Mouse (Mus musculus) stomach, postnatal 0 days (tissue): Measurements from ENCODE around the gene Plk5. TPM values are rescaled to one million over a fixed set of nuclear protein-coding genes. Genes with fewer than 3 reads are reported as not detected.
A peak's percentile ranks its signal among the peaks of the same experiment; 100 is the strongest.

ENCODE experiments used
- ATAC-seq: fragments of 200-750 bp; cut with Nextera tagmentation; 2 replicates; pipeline ENCODE4 v1.8.0; 2017; ENCODE audit not compliant: low FRiP score, low TSS enrichment
- DNase-seq: peaks from one replicate; pipeline ENCODE4 v3.0.0-alpha.2; 2016; ENCODE audit warnings: low spot score
- H3K27ac ChIP-seq: fragments of 300-500 bp; sonication (generic); replicated peaks from 2 replicates; pipeline ENCODE4 v1.5.1; 2014; ENCODE audit warnings: mild to moderate bottlenecking, control low read depth
- H3K27me3 ChIP-seq: fragments of 300-500 bp; sonication (generic); 2 replicates; pipeline ENCODE4 v1.6.1; 2014; ENCODE audit warnings: low read length; ENCODE audit not compliant: control insufficient read depth, insufficient read depth
- H3K36me3 ChIP-seq: fragments of 300-500 bp; sonication (generic); 2 replicates; pipeline ENCODE4 v1.6.1; 2014; ENCODE audit warnings: low read length, mixed read lengths; ENCODE audit not compliant: control insufficient read depth, insufficient read depth
- H3K4me1 ChIP-seq: fragments of 300-500 bp; sonication (generic); replicated peaks from 2 replicates; pipeline ENCODE4 v1.6.1; 2014; ENCODE audit warnings: antibody characterized with exemption; ENCODE audit not compliant: control insufficient read depth, insufficient read depth
- H3K4me2 ChIP-seq: fragments of 300-500 bp; sonication (generic); replicated peaks from 2 replicates; pipeline ENCODE4 v1.6.1; 2014; ENCODE audit warnings: low read depth, mild to moderate bottlenecking, control low read depth, moderate library complexity
- H3K4me3 ChIP-seq: fragments of 300-500 bp; sonication (generic); 2 replicates; pipeline ENCODE4 v1.5.1; 2014; ENCODE audit warnings: low read depth, low read length, control low read depth
- H3K9ac ChIP-seq: fragments of 300-500 bp; sonication (generic); 2 replicates; pipeline ENCODE4 v1.6.1; 2014; ENCODE audit warnings: mild to moderate bottlenecking, low read length, control low read depth, mixed read lengths
- H3K9me3 ChIP-seq: fragments of 300-500 bp; sonication (generic); 2 replicates; pipeline ENCODE4 v1.6.1; 2016; ENCODE audit warnings: low read length; ENCODE audit not compliant: control insufficient read depth
- CTCF ChIP-seq: IDR thresholded peaks from 2 replicates; pipeline ENCODE4 v1.5.1; 2016; ENCODE audit warnings: antibody characterized with exemption, low read depth, mild to moderate bottlenecking, moderate library complexity
- EP300 ChIP-seq: optimal IDR thresholded peaks from 2 replicates; pipeline ENCODE3; 2016; ENCODE audit warnings: antibody characterized with exemption
- WGBS: fragments of 180-500 bp; shearing (Covaris S2); extraction: QIAGEN DNeasy Blood & Tissue Kit; methylation state at CpG from one replicate; pipeline ENCODE4 v1.1.7; 2014; 5-methylcytosine and 5-hydroxymethylcytosine counted together
- polyA plus RNA-seq: library from polyadenylated mRNA; unstranded; fragments of >200 nt; fragmentation: Nextera tagmentation; extraction: Ambion mirVana; gene quantifications from 2 replicates; pipeline ENCODE4 v1.2.1, GENCODE M21; 2015

Plk5 gene
- 0.07 TPM in 2 replicates for polyA plus RNA-seq

GRCm38 (mm10) chr10:80356001-80356682 lies at the start of gene Plk5:
TSS of gene Plk5 (plus strand) at chr10:80356459.
- no peak within 1 kb of the TSS for H3K27ac ChIP-seq
- ATAC-seq (no peak), DNase-seq (no peak)
- no peaks in the 10 kb centered on the region for H3K36me3 ChIP-seq
- H3K4me1 ChIP-seq = no peaks in the 10 kb centered on the region
- H3K4me2 ChIP-seq = peak within 1 kb of the TSS; percentile 42
- TF ChIP-seq CTCF (no peak), EP300 (no peak)
- no peaks in the 10 kb centered on the region for H3K9me3 ChIP-seq
- peaks cover 17% of the 10 kb centered on the region for H3K27me3 ChIP-seq
- H3K9ac ChIP-seq = 0 out of 2 replicates have a peak within 1 kb of the TSS, but pooled peaks have one; percentile 8
- under 1% methylated on average over 51 of the region's 53 CpGs for WGBS
- peak within 1 kb of the TSS; percentile 21 for H3K4me3 ChIP-seq

- Histone ChIP-seq H3K9me3 (no peaks in the 10 kb centered on the region), H3K27ac (no peak overlapping the region), H3K4me3 (no peak overlapping the region), H3K36me3 (no peaks in the 10 kb centered on the region), H3K4me1 (no peaks in the 10 kb centered on the region; the same call in 1 of the 2 replicates), H3K9ac (no peak overlapping the region), H3K27me3 (0 out of 2 replicates have a peak, but pooled peaks cover 9% of the 10 kb centered on the region), H3K4me2 (no peak overlapping the region)
- DNase-seq (no peak), ATAC-seq (no peak)
- TF ChIP-seq CTCF (no peak), EP300 (no peak)
- 83% methylated on average over 16 of the region's 16 CpGs for WGBS
Measured at GRCm38 (mm10) chr10:80311560-80311959, 44.7 kb upstream of the Plk5 start.

- Histone ChIP-seq H3K9ac (no peak overlapping the region), H3K4me3 (no peak overlapping the region), H3K4me2 (no peak overlapping the region), H3K36me3 (peaks cover 2% of the 10 kb centered on the region; the same call in 1 of the 2 replicates), H3K4me1 (no peaks in the 10 kb centered on the region; the same call in 1 of the 2 replicates), H3K9me3 (no peaks in the 10 kb centered on the region), H3K27me3 (0 out of 2 replicates have a peak, but pooled peaks cover 9% of the 10 kb centered on the region), H3K27ac (no peak overlapping the region)
- no peak for TF ChIP-seq EP300
- TF ChIP-seq CTCF = no peak
- WGBS = 67% methylated on average over 54 of the region's 54 CpGs
- DNase-seq (no peak), ATAC-seq (no peak)
Measured at GRCm38 (mm10) chr10:80312586-80313504, 43.4 kb upstream of the Plk5 start.

- H3K36me3 ChIP-seq = peaks cover 3% of the 10 kb centered on the region; the same call in 1 of the 2 replicates
- H3K27me3 ChIP-seq = 0 out of 2 replicates have a peak, but pooled peaks cover 9% of the 10 kb centered on the region
- no peak overlapping the region for H3K4me3 ChIP-seq
- ATAC-seq (0 out of 2 replicates have a peak, but pooled peaks have one; percentile 8), DNase-seq (no peak)
- TF ChIP-seq EP300 (no peak), CTCF (no peak)
- no peak overlapping the region for H3K27ac ChIP-seq
- WGBS = 27% methylated on average over 20 of the region's 20 CpGs
- no peaks in the 10 kb centered on the region for H3K9me3 ChIP-seq
- no peak overlapping the region for H3K4me2 ChIP-seq
- 0 out of 2 replicates have a peak overlapping the region, but pooled peaks have one; percentile 31 for H3K9ac ChIP-seq
- no peaks in the 10 kb centered on the region; the same call in 1 of the 2 replicates for H3K4me1 ChIP-seq
Measured at GRCm38 (mm10) chr10:80313627-80314201, 42.5 kb upstream of the Plk5 start.

GRCm38 (mm10) chr10:80314494-80315001 lies 41.7 kb upstream of the Plk5 start:
- peaks cover under 1% of the 10 kb centered on the region; the same call in 1 of the 2 replicates for H3K4me1 ChIP-seq
- 0 out of 2 replicates have a peak, but pooled peaks cover 9% of the 10 kb centered on the region for H3K27me3 ChIP-seq
- H3K27ac ChIP-seq = no peak overlapping the region
- DNase-seq (no peak), ATAC-seq (no peak; the same call in 1 of the 2 replicates)
- TF ChIP-seq EP300 = no peak
- TF ChIP-seq CTCF = no peak
- H3K36me3 ChIP-seq = peaks cover 8% of the 10 kb centered on the region; the same call in 1 of the 2 replicates
- H3K9ac ChIP-seq = no peak overlapping the region
- WGBS = 54% methylated on average over 16 of the region's 16 CpGs
- no peak overlapping the region for H3K4me3 ChIP-seq
- no peak overlapping the region for H3K4me2 ChIP-seq
- H3K9me3 ChIP-seq = no peaks in the 10 kb centered on the region
